Mouse (Mus musculus) testis, adult 2 months (tissue): ENCODE data around the gene Hoxb8.

Experiments
- CTCF ChIP-seq: fragments of 200-500 bp; IDR thresholded peaks from 2 replicates; pipeline ENCODE4 v1.5.1; 2012; ENCODE audit warnings: low read depth, mild to moderate bottlenecking, inconsistent platforms, low read length, moderate library complexity; ENCODE audit not compliant: control insufficient read depth, insufficient read depth, insufficient replicate concordance
- POLR2A ChIP-seq: fragments of 200-500 bp; IDR thresholded peaks from 2 replicates; pipeline ENCODE4 v1.6.1; 2012; ENCODE audit warnings: low read depth, mild to moderate bottlenecking, inconsistent platforms, low read length, moderate library complexity; ENCODE audit not compliant: control insufficient read depth

DNA sequence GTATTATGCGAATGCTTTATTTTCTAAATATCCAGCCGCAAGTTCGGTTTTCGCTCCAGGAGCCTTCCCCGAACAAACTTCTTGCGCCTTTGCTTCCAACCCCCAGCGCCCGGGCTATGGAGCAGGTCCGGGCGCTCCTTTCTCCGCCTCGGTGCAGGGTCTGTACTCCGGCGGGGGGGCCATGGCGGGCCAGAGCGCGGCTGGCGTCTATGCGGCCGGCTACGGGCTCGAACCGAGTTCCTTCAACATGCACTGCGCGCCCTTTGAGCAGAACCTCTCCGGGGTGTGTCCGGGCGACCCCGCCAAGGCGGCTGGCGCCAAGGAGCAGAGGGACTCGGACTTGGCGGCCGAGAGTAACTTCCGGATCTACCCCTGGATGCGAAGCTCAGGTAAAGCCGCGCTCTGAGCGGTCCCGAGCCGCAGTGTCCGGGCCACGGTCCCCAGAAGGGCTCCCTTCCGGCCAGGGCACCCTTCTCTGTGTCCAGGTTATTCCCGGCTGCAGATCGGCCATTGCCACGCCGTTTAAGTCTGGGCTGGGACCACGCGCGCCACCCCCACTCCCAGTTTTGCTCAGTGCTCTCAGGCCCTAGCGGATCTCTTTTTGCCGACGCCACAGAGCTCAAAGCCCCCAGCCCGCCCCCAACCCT, 5.2 kb downstream of the Hoxb8 start:
- no peak for TF ChIP-seq POLR2A
- TF ChIP-seq CTCF = no peak
